ENCODE assay signal across 7 mouse cellular contexts in the genomic region with DNA sequence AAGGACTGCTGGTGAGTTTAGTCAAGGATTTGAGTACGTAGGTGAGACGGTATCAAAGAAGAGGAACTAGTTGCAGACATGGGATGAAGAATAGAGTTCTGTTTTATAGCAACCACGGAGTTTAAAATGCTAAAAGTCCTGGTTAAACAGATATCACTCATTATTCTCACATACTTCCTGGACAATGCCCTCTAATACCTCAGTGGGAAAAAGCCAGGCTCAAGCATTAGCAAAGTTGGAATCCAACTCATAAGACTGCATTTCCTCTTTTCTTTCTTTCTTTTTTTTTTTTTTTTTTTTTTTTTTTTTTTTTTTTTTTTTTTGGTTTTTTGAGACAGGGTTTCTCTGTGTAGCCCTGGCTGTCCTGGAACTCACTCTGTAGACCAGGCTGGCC.
DNase-seq lines count a peak whose midpoint lies in the region; ATAC-seq and TF ChIP-seq lines count a peak whose summit lies in the region.
"Not testable (repeated sequence)": the region's sequence is repeated elsewhere in the genome, so short reads cannot be mapped to it uniquely, and the experiment has no call there.

No protein-coding gene starts in this region.

- in situ Hi-C loops in CH12.LX (cut with MboI; ENCODE audit: low pct_ligation_motif_present, low pct_unique_long_range_greater_than_20kb, low sequenced_read_pairs), result not testable (repeated sequence)

- peak; percentile 23 for DNase-seq in 416B (ENCODE audit: low read depth)
- not testable (repeated sequence) for DNase-seq in CH12.LX (ENCODE audit: extremely low read depth)
- peak; percentile 19 for DNase-seq in naive thymus-derived CD4-positive, alpha-beta T cell, adult 2 months (ENCODE audit: low read depth)

- not testable (repeated sequence) for TF ChIP-seq POLR2A in CH12.LX (IDR thresholded peaks at IDR 0.05; ENCODE audit: low read depth, low read length)

- TF ChIP-seq RAD21 in CH12.LX (IDR thresholded peaks at IDR 0.05; ENCODE audit: low read depth, low read length), result not testable (repeated sequence)

- peaks cover 16 to 55% of the 10 kb centered on the region in 2 experiments for H3K4me1 ChIP-seq in CH12.LX (ENCODE audit: control insufficient read depth in 1 of 2, insufficient read depth in 2 of 2)
- H3K4me1 ChIP-seq in intestine, embryonic 16.5 days (ENCODE audit: control insufficient read depth, insufficient read depth, low read length), result not testable (repeated sequence)

- not testable (repeated sequence) for TF ChIP-seq EP300 in CH12.LX (IDR thresholded peaks at IDR 0.05; ENCODE audit: low read length)

- peak overlapping the region; percentile 61 for H3K9ac ChIP-seq in CH12.LX (ENCODE audit: insufficient read depth, low read depth)
- H3K9ac ChIP-seq in intestine, embryonic 16.5 days (ENCODE audit: low read depth, low read length), result not testable (repeated sequence)

- H3K4me2 ChIP-seq in CH12.LX (ENCODE audit: insufficient read depth, low read depth, poor library complexity, severe bottlenecking), result peak overlapping the region; percentile 44; the same call in 1 of the 2 replicates
- not testable (repeated sequence) for H3K4me2 ChIP-seq in intestine, embryonic 16.5 days (ENCODE audit: low read depth, low read length)

- not testable (repeated sequence) for H3K79me2 ChIP-seq in CH12.LX (replicated peaks; ENCODE audit: control insufficient read depth, extremely low read depth, insufficient read depth, poor library complexity, severe bottlenecking)

- peak overlapping the region; percentile 98 for H3K27ac ChIP-seq in CH12.LX (ENCODE audit: insufficient read depth, low read depth)
- H3K27ac ChIP-seq in intestine, embryonic 16.5 days (ENCODE audit: low read length), result 0 out of 2 replicates have a peak overlapping the region, but pooled peaks have one; percentile 9

- not testable (repeated sequence) for H3K36me3 ChIP-seq in CH12.LX (replicated peaks in 1 of 2; ENCODE audit: control insufficient read depth in 1 of 2, insufficient read depth in 1 of 2, low read length in 1 of 2); intestine, embryonic 16.5 days (ENCODE audit: control insufficient read depth, insufficient read depth, low read length)

- 58% methylated on average over 3 of the region's 3 CpGs for WGBS in intestine, embryonic 16.5 days

- dilution Hi-C loops in CH12.LX (cut with MboI; ENCODE audit: extremely low pct_ligation_motif_present, extremely low pct_unique_long_range_greater_than_20kb, low sequenced_read_pairs), result not testable (repeated sequence)

- not testable (repeated sequence) for H3K9me3 ChIP-seq in CH12.LX (replicated peaks; ENCODE audit: low read length); intestine, embryonic 16.5 days (ENCODE audit: control insufficient read depth, low read length)

- TF ChIP-seq CTCF in CH12.LX (conservative IDR thresholded peaks at IDR 0.05 in 1 of 2, IDR thresholded peaks at IDR 0.05 in 1 of 2; ENCODE audit: low read depth in 2 of 2, low read length in 2 of 2), result not testable (repeated sequence)

- H3K4me3 ChIP-seq in CH12.LX (replicated peaks in 1 of 3; ENCODE audit: low read depth in 2 of 3, low read length in 2 of 3, poor library complexity in 1 of 3), result peak overlapping the region; percentile 1 to 65 (median 40)
- not testable (repeated sequence) for H3K4me3 ChIP-seq in intestine, embryonic 16.5 days (ENCODE audit: low read length)

- ATAC-seq in common myeloid progenitor, adult 5-6 weeks (replicated peaks; ENCODE audit: low read depth, poor library complexity, severe bottlenecking), result peak; percentile 18; the same call in 1 of the 2 replicates
- peak; percentile 12 to 18; a peak in 1 of 4 replicates for ATAC-seq in hematopoietic stem cell, adult 5-6 weeks (replicated peaks in 1 of 2; ENCODE audit: insufficient read depth in 1 of 2, low FRiP score in 2 of 2, low TSS enrichment in 1 of 2, low read depth in 1 of 2, poor library complexity in 2 of 2, severe bottlenecking in 2 of 2)
- not testable (repeated sequence) for ATAC-seq in intestine, embryonic 16.5 days
- ATAC-seq in megakaryocyte progenitor cell, adult 5-6 weeks (replicated peaks; ENCODE audit: poor library complexity), result peak; percentile 17

- not testable (repeated sequence) for H3K27me3 ChIP-seq in CH12.LX (replicated peaks); intestine, embryonic 16.5 days (replicated peaks; ENCODE audit: control insufficient read depth, insufficient read depth, low read length)

TF ChIP-seq in CH12.LX, 34 proteins besides CTCF, POLR2A, EP300 and RAD21:
- peak; percentile 95 for TF ChIP-seq ZNF384 (IDR thresholded peaks at IDR 0.05; ENCODE audit: low read depth, low read length)
- TF ChIP-seq ELF1 (IDR thresholded peaks at IDR 0.05; ENCODE audit: low read depth, low read length), result 0 out of 2 replicates have a peak, but pooled peaks have one; percentile 6
- TF ChIP-seq RCOR1 (conservative IDR thresholded peaks at IDR 0.05; ENCODE audit: low read depth, low read length), result 0 out of 2 replicates have a peak, but pooled peaks have one; percentile 0
- 0 out of 2 replicates have a peak, but pooled peaks have one; percentile 0 for TF ChIP-seq MAZ (IDR thresholded peaks at IDR 0.05; ENCODE audit: low read depth, low read length)
- 0 out of 2 replicates have a peak, but pooled peaks have one; percentile 55 for TF ChIP-seq UBTF (IDR thresholded peaks at IDR 0.05; ENCODE audit: low read depth, low read length)
